Mouse (Mus musculus) spleen, adult 2 months (tissue): ENCODE measurements around the gene Hspb9. TPM values are rescaled to one million over a fixed set of nuclear protein-coding genes. Genes with fewer than 3 reads are reported as not detected.

Experiments
- DNase-seq, 2 experiments: peaks; one replicate each; pipeline versions ENCODE4 v3.0.0 to v3.0.0-alpha.2; 2012 to 2021; ENCODE audit warnings: low spot score in 2 of 2, low read depth in 1 of 2
- H3K27ac ChIP-seq: fragments of 200-500 bp; 2 replicates; pipeline ENCODE4 v1.5.1; 2012; ENCODE audit warnings: low read length, inconsistent platforms; ENCODE audit not compliant: insufficient read depth
- H3K27me3 ChIP-seq: fragments of 200-500 bp; 2 replicates; pipeline ENCODE4 v1.6.1; 2012; ENCODE audit warnings: mild to moderate bottlenecking, moderate library complexity, low read length, inconsistent platforms; ENCODE audit not compliant: control insufficient read depth, insufficient read depth
- H3K36me3 ChIP-seq: fragments of 200-500 bp; 2 replicates; pipeline ENCODE4 v1.6.1; 2012; ENCODE audit warnings: mild to moderate bottlenecking, low read length, inconsistent platforms; ENCODE audit not compliant: control insufficient read depth, insufficient read depth
- H3K4me1 ChIP-seq: fragments of 200-500 bp; 2 replicates; pipeline ENCODE4 v1.6.1; 2011; ENCODE audit warnings: inconsistent platforms; ENCODE audit not compliant: control insufficient read depth, insufficient read depth, insufficient read length
- H3K4me3 ChIP-seq: fragments of 200-500 bp; 2 replicates; pipeline ENCODE4 v1.5.1; 2011; ENCODE audit warnings: mild to moderate bottlenecking, inconsistent platforms; ENCODE audit not compliant: insufficient read depth, insufficient read length; ENCODE audit errors: extremely low read depth
- CTCF ChIP-seq: fragments of 200-500 bp; IDR thresholded peaks from 2 replicates; pipeline ENCODE4 v1.5.1; 2011; ENCODE audit warnings: mild to moderate bottlenecking, inconsistent platforms; ENCODE audit not compliant: insufficient read depth, insufficient read length, insufficient replicate concordance; ENCODE audit errors: extremely low read depth
- POLR2A ChIP-seq: fragments of 200-500 bp; IDR thresholded peaks from 2 replicates; pipeline ENCODE4 v1.6.1; 2011; ENCODE audit warnings: low read depth, low read length, inconsistent platforms
- WGBS: fragments of 180-500 bp; shearing (Covaris S2); methylation state at CpG from one replicate; pipeline ENCODE4 v1.1.7; 2018; 5-methylcytosine and 5-hydroxymethylcytosine counted together
- polyA plus RNA-seq: library from polyadenylated mRNA; depleted of rRNA; stranded (reverse); fragments of >200 nt; gene quantifications from 2 replicates; pipeline ENCODE4 v1.2.3, GENCODE M21; 2012

Gene Hspb9
- polyA plus RNA-seq, 1 experiment = 0.36 TPM

- TF ChIP-seq POLR2A (no peak), CTCF (no peak)
- peaks cover 37% of the 10 kb centered on the region for H3K36me3 ChIP-seq
- peak overlapping the region; percentile 56; the same call in 1 of the 2 replicates for H3K4me3 ChIP-seq
- 70% methylated on average over 4 of the region's 4 CpGs for WGBS
- peak overlapping the region; percentile 86 for H3K27ac ChIP-seq
- H3K27me3 ChIP-seq = no peaks in the 10 kb centered on the region
- no peak for DNase-seq
- peaks cover 28% of the 10 kb centered on the region for H3K4me1 ChIP-seq
Measured at GRCm38 (mm10) chr11:100713174-100713573, 476 bp upstream of the Hspb9 start.

GRCm38 (mm10) chr11:100714534-100714915, 875 bp downstream of the Hspb9 start:
- Histone ChIP-seq H3K4me1 (peaks cover 28% of the 10 kb centered on the region), H3K4me3 (peak overlapping the region; percentile 56; the same call in 1 of the 2 replicates), H3K27me3 (no peaks in the 10 kb centered on the region), H3K36me3 (peaks cover 40% of the 10 kb centered on the region), H3K27ac (peak overlapping the region; percentile 86)
- DNase-seq = peak in 1 of 2 experiments; percentile 69
- no peak for TF ChIP-seq POLR2A
- TF ChIP-seq CTCF = peak; percentile 57; the same call in 1 of the 2 replicates
- 54% methylated on average over 6 of the region's 6 CpGs for whole genome bisulfite sequencing

- DNase-seq = no peak
- Histone ChIP-seq H3K36me3 (peaks cover 44% of the 10 kb centered on the region), H3K27me3 (no peaks in the 10 kb centered on the region), H3K4me1 (peaks cover 28% of the 10 kb centered on the region), H3K27ac (no peak overlapping the region), H3K4me3 (no peak overlapping the region)
- TF ChIP-seq CTCF = no peak
- TF ChIP-seq POLR2A = no peak
- 97% methylated on average over 6 of the region's 6 CpGs for WGBS
Measured at GRCm38 (mm10) chr11:100714948-100715347, 1.3 kb downstream of the Hspb9 start.

- no peaks in the 10 kb centered on the region for H3K27me3 ChIP-seq
- peaks cover 39% of the 10 kb centered on the region for H3K36me3 ChIP-seq
- no peak overlapping the region for H3K4me3 ChIP-seq
- no peak overlapping the region for H3K27ac ChIP-seq
- DNase-seq = no peak
- WGBS = 92% methylated on average over 3 of the region's 3 CpGs
- peaks cover 30% of the 10 kb centered on the region for H3K4me1 ChIP-seq
- TF ChIP-seq CTCF = no peak
- no peak for TF ChIP-seq POLR2A
Measured at GRCm38 (mm10) chr11:100716649-100717048, 3.0 kb downstream of the Hspb9 start.

GRCm38 (mm10) chr11:100718462-100718861, 4.8 kb downstream of the Hspb9 start:
- H3K27me3 ChIP-seq = no peaks in the 10 kb centered on the region
- no peak for DNase-seq
- peaks cover 28% of the 10 kb centered on the region for H3K4me1 ChIP-seq
- H3K4me3 ChIP-seq = no peak overlapping the region
- TF ChIP-seq POLR2A (no peak), CTCF (no peak)
- WGBS = 94% methylated on average over 7 of the region's 7 CpGs
- peaks cover 39% of the 10 kb centered on the region for H3K36me3 ChIP-seq
- H3K27ac ChIP-seq = no peak overlapping the region

- peaks cover 39% of the 10 kb centered on the region for H3K36me3 ChIP-seq
- H3K27ac ChIP-seq = no peak overlapping the region
- no peak for DNase-seq
- TF ChIP-seq CTCF (no peak), POLR2A (no peak)
- no peaks in the 10 kb centered on the region for H3K27me3 ChIP-seq
- no peak overlapping the region for H3K4me3 ChIP-seq
- H3K4me1 ChIP-seq = peaks cover 25% of the 10 kb centered on the region
- 86% methylated on average over 4 of the region's 4 CpGs for WGBS
Measured at GRCm38 (mm10) chr11:100718866-100719265, 5.2 kb downstream of the Hspb9 start.

GRCm38 (mm10) chr11:100719312-100719711, 5.7 kb downstream of the Hspb9 start:
- WGBS = 77% methylated on average over 3 of the region's 3 CpGs
- Histone ChIP-seq H3K4me1 (peaks cover 20% of the 10 kb centered on the region), H3K4me3 (no peak overlapping the region), H3K36me3 (peaks cover 39% of the 10 kb centered on the region), H3K27ac (no peak overlapping the region), H3K27me3 (no peaks in the 10 kb centered on the region)
- no peak for DNase-seq
- no peak for TF ChIP-seq POLR2A
- no peak for TF ChIP-seq CTCF
